Comparison of ENCODE assay signal across 22 mouse cellular contexts in the genomic region with DNA sequence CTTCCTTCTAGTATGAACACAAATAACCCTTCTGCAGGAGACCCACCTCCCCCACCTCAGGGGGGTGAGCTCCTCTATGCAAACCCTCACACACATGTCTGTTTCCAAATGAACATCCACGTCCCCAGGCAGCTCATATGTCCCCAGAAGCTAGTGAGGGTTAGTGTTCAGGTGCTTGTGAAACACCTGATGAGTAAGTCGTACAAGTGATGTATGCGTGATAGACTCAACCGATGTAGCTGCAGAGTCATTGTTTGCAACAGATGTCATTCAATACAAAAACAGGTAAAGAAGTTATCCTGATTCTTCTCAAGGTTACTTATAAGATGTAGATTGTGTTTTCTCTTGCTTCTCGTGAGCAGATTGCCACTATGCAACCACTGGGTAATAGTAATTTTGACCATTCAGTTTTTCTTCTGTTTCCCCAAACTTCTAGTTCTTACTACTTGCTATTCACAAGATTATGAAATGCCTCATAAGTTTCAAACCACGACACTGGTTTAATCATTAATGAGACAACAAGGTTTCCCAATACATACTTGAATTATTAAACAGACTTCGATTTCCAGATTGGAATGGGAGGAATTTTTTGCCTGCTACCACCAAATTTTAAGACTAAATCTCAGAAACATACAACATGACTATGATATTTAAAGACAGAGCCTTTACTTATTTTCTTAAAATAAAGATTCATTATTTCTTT.
"Had no signal": no experiment of that assay in that cellular context is flagged by ENCODE, and none has a peak within 500 bp of the region (broad histone marks: within the 10 kb centered on the region; RNA-seq: fewer than 3 reads in every experiment).

No protein-coding gene starts in this region.

- H3K9ac ChIP-seq: heart, embryonic 13.5 days; heart, embryonic 15.5 days; hindbrain, embryonic 13.5 days; hindbrain, embryonic 15.5 days; intestine, embryonic 15.5 days; limb, embryonic 12.5 days; liver, embryonic 14.5 days had no signal

- H3K9me3 ChIP-seq: heart, embryonic 13.5 days; heart, embryonic 15.5 days; hindbrain, embryonic 13.5 days; hindbrain, embryonic 15.5 days; intestine, embryonic 15.5 days; limb, embryonic 10.5 days; limb, embryonic 12.5 days had no signal

- H3K4me3 ChIP-seq: heart, adult 2 months; heart, embryonic 13.5 days; heart, embryonic 15.5 days; hindbrain, embryonic 13.5 days; hindbrain, embryonic 15.5 days; intestine, embryonic 15.5 days; layer of hippocampus, adult 2 months; left cerebral cortex, adult 2 months; limb, embryonic 10.5 days; limb, embryonic 12.5 days had no signal

- H3K4me2 ChIP-seq: heart, embryonic 11.5 days; heart, embryonic 13.5 days; heart, embryonic 15.5 days; hindbrain, embryonic 13.5 days; hindbrain, embryonic 15.5 days; intestine, embryonic 15.5 days; limb, embryonic 12.5 days; liver, embryonic 11.5 days had no signal

- H3K27ac ChIP-seq: heart, adult 2 months; heart, embryonic 13.5 days; heart, embryonic 15.5 days; hindbrain, embryonic 13.5 days; hindbrain, embryonic 15.5 days; hindbrain, postnatal 0 days; intestine, embryonic 15.5 days; layer of hippocampus, adult 2 months; left cerebral cortex, adult 2 months; limb, embryonic 10.5 days; limb, embryonic 12.5 days; liver, embryonic 14.5 days had no signal

- H3K27me3 ChIP-seq: heart, embryonic 15.5 days; hindbrain, embryonic 13.5 days; hindbrain, embryonic 15.5 days; intestine, embryonic 15.5 days had no signal

- H3K4me1 ChIP-seq: heart, embryonic 13.5 days; heart, embryonic 15.5 days; hindbrain, embryonic 13.5 days; hindbrain, embryonic 15.5 days; limb, embryonic 10.5 days had no signal

- ATAC-seq: hindbrain, postnatal 0 days had no signal

- H3K36me3 ChIP-seq: heart, embryonic 13.5 days; heart, embryonic 15.5 days; hindbrain, embryonic 13.5 days; hindbrain, embryonic 15.5 days; intestine, embryonic 15.5 days; limb, embryonic 10.5 days; limb, embryonic 12.5 days had no signal

- DNase-seq: gastrocnemius, postnatal 14 days; gastrocnemius, postnatal 36 days; heart, adult 2 months; heart, postnatal 14 days; heart, postnatal 36 days; kidney, adult 2 months; kidney, postnatal 10 days; kidney, postnatal 25 days; kidney, postnatal 4 days had no signal
